Mouse (Mus musculus) kidney, embryonic 14.5 days (tissue): ENCODE data around the gene Atf6b. TPM values are rescaled to one million over a fixed set of nuclear protein-coding genes. Genes with fewer than 3 reads are reported as not detected.
A peak's percentile ranks its signal among the peaks of the same experiment; 100 is the strongest.

Source experiments
- ATAC-seq: fragments of 200-750 bp; cut with Nextera tagmentation; 2 replicates; pipeline ENCODE4 v1.8.0; 2017; ENCODE audit warnings: moderate number of reproducible peaks, mild to moderate bottlenecking, moderate TSS enrichment, moderate library complexity; ENCODE audit not compliant: low FRiP score, low TSS enrichment
- H3K27ac ChIP-seq: fragments of 300-500 bp; sonication (generic); 2 replicates; pipeline ENCODE4 v1.5.1; 2014; ENCODE audit warnings: low read depth, mild to moderate bottlenecking, low read length, moderate library complexity, mixed read lengths
- H3K27me3 ChIP-seq: fragments of 300-500 bp; sonication (generic); 2 replicates; pipeline ENCODE4 v1.6.1; 2014; ENCODE audit warnings: mild to moderate bottlenecking, low read length; ENCODE audit not compliant: control insufficient read depth, insufficient read depth
- H3K36me3 ChIP-seq: fragments of 300-500 bp; sonication (generic); 2 replicates; pipeline ENCODE4 v1.6.1; 2014; ENCODE audit warnings: low read length, mixed read lengths; ENCODE audit not compliant: control insufficient read depth, insufficient read depth
- H3K4me1 ChIP-seq: fragments of 300-500 bp; sonication (generic); 2 replicates; pipeline ENCODE4 v1.6.1; 2014; ENCODE audit warnings: low read length, mixed read lengths; ENCODE audit not compliant: control insufficient read depth, insufficient read depth
- H3K4me2 ChIP-seq: fragments of 300-500 bp; sonication (generic); replicated peaks from 2 replicates; pipeline ENCODE4 v1.6.1; 2014; ENCODE audit warnings: low read depth, mild to moderate bottlenecking, low read length
- H3K4me3 ChIP-seq: fragments of 300-500 bp; sonication (generic); 2 replicates; pipeline ENCODE4 v1.5.1; 2014; ENCODE audit warnings: mild to moderate bottlenecking, low read length
- H3K9ac ChIP-seq: fragments of 300-500 bp; sonication (generic); 2 replicates; pipeline ENCODE4 v1.6.1; 2014; ENCODE audit warnings: low read depth, mild to moderate bottlenecking, low read length, moderate library complexity
- H3K9me3 ChIP-seq: fragments of 300-500 bp; sonication (generic); 2 replicates; pipeline ENCODE4 v1.6.1; 2016; ENCODE audit warnings: low read length; ENCODE audit not compliant: control insufficient read depth
- WGBS: fragments of 180-500 bp; shearing (Covaris S2); extraction: QIAGEN DNeasy Blood & Tissue Kit; methylation state at CpG from one replicate; pipeline ENCODE4 v1.1.7; 2014; 5-methylcytosine and 5-hydroxymethylcytosine counted together
- polyA plus RNA-seq: library from polyadenylated mRNA; unstranded; fragments of >200 nt; fragmentation: Nextera tagmentation; extraction: Ambion mirVana; gene quantifications from 2 replicates; pipeline ENCODE4 v1.2.1, GENCODE M21; 2014

Atf6b gene
- polyA plus RNA-seq, 1 experiment from 2014 or later: 61.7 TPM

DNA sequence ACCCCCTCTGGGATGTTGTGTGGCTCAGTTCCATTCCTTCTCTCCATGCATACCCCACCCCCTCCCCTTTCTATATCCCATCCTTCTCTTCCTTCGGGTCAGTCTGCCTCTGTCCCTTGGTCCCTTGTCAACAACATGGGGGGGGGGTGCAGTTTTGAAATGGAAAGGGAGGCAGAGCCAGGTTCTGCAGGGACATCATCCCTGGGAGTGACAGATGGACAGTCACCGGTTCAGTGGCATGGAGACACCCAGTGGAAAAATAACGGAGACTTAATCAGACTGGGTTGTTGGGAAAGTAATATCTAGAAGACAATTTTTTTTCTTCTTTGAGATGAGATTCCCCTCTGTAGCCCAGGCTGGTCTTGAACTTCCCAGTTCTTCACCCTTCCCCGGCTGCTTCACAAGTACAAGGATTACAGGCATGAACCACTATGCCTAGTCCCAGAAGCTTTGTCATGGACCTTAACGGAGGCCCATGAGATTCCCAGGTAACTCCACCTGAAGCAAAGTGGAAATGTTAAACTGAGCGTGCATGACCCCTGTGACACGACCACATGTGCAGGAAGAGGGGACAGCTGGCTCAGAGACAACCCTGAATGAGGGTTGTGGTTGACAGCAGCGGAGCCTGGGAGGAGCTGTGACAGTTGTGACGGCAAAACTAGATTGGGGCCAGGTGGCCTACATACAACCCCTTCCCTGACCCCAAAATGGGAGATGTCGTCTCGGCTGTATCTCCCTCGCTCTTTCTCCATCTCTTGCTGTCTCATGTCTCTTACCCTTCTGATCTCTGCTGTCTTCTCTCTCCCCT, 16.9 kb upstream of the Atf6b start:
- peaks cover 22% of the 10 kb centered on the region for H3K27me3 ChIP-seq
- H3K9ac ChIP-seq: no peak overlapping the region
- H3K4me3 ChIP-seq: no peak overlapping the region; the same call in 1 of the 2 replicates
- H3K27ac ChIP-seq: no peak overlapping the region
- peaks cover 5% of the 10 kb centered on the region; the same call in 1 of the 2 replicates for H3K36me3 ChIP-seq
- H3K4me2 ChIP-seq: peak overlapping the region; percentile 89; the same call in 1 of the 2 replicates
- ATAC-seq: no peak
- no peaks in the 10 kb centered on the region for H3K9me3 ChIP-seq
- peaks cover 44% of the 10 kb centered on the region for H3K4me1 ChIP-seq
- 12% methylated on average over 12 of the region's 12 CpGs for WGBS

DNA sequence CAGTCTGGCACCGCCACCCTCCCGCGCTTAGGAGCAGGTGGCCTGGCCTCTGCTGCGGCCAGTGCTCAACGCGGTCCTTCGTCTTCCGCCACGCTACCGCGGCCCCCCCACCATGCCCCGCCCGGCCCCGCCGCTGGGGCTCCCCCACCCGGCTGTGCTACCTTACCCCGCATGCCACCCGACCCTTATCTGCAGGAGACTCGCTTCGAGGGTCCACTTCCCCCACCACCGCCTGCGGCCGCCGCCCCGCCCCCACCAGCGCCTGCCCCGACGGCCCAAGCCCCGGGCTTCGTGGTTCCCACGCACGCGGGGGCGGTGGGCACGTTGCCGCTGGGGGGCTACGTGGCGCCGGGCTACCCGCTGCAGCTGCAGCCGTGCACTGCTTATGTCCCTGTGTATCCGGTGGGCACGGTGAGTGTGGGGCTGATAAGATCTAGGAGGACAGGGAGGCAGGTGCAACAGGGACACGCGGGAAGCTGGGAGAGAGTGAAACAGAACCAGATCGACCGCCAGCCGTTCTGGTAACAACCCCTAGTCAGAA, 16.1 kb upstream of the Atf6b start:
- no peaks in the 10 kb centered on the region for H3K36me3 ChIP-seq
- peak overlapping the region; percentile 25 for H3K4me3 ChIP-seq
- 3% methylated on average over 37 of the region's 48 CpGs for WGBS
- H3K4me2 ChIP-seq: peak overlapping the region; percentile 40
- ATAC-seq: no peak
- H3K9ac ChIP-seq: peak overlapping the region; percentile 40; the same call in 1 of the 2 replicates
- H3K27ac ChIP-seq: no peak overlapping the region
- H3K9me3 ChIP-seq: no peaks in the 10 kb centered on the region
- H3K27me3 ChIP-seq: peaks cover 22% of the 10 kb centered on the region
- peaks cover 44% of the 10 kb centered on the region for H3K4me1 ChIP-seq

DNA sequence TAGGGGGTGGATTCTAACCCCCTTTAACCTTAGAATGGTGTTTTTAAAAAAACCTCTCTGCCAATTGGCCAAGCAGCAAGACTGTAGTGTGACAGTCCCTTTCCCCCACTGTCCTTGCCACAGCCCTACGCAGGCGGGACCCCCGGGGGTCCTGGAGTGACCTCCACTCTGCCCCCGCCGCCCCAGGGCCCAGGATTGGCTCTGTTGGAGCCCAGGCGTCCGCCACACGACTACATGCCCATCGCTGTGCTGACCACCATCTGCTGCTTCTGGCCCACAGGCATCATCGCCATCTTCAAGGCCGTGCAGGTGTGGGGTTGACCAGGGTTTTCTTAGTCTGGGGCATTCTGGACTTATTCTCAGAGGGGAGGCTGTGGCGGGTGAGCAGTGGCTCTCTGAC, 15.3 kb upstream of the Atf6b start:
- ATAC-seq: no peak
- peak overlapping the region; percentile 56 for H3K4me2 ChIP-seq
- WGBS: 8% methylated on average over 12 of the region's 12 CpGs
- peaks cover 22% of the 10 kb centered on the region for H3K27me3 ChIP-seq
- no peaks in the 10 kb centered on the region for H3K9me3 ChIP-seq
- no peaks in the 10 kb centered on the region for H3K36me3 ChIP-seq
- peaks cover 37% of the 10 kb centered on the region for H3K4me1 ChIP-seq
- peak overlapping the region; percentile 42; the same call in 1 of the 2 replicates for H3K9ac ChIP-seq
- no peak overlapping the region for H3K27ac ChIP-seq
- H3K4me3 ChIP-seq: peak overlapping the region; percentile 36

DNA sequence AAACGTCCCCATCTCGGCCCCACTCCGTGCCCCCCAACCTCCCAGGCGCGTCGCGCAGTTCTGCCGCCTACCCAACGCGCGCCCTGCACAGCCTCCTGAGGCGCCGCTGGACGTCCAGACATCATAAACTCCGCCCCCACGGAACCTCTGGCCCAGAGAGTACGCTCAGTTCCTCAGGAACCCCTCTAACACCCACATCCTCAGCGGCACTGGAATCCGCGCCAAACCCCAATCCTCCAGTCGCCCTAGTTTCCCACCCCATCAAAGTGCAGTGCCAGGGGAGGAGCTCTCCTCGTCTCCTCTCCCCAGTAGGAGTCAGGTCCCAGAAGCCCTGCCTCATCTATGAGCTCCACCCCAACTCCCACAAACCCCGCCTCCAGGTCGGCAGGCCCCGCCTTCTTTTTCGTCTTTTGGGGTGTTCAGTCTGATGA, 14.7 kb upstream of the Atf6b start:
- Histone ChIP-seq H3K4me3 (peak overlapping the region; percentile 36), H3K9me3 (no peaks in the 10 kb centered on the region), H3K27ac (no peak overlapping the region), H3K27me3 (peaks cover 22% of the 10 kb centered on the region), H3K36me3 (no peaks in the 10 kb centered on the region), H3K4me2 (peak overlapping the region; percentile 56), H3K9ac (peak overlapping the region; percentile 42; the same call in 1 of the 2 replicates), H3K4me1 (peaks cover 37% of the 10 kb centered on the region)
- WGBS: 2% methylated on average over 26 of the region's 26 CpGs
- peak; percentile 54 for ATAC-seq

DNA sequence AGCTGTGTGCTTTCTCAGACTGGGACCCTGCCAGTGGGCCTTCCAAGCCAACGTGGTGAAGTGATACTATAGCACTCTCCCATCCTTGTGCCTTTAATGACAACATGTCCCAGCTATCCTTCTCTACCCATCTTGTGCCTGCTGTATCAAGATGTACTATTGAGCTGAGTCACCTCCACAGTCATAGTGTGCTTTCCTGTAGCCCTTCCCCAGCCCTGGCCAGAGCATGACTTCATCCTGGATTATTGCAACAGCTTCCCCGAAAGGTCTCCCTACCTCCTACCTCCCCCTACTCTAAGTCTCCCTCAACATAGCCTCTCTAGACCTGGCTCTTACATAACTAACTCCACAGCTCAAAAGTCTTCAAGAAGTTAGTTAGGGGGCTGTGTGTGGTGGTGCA, 11.3 kb upstream of the Atf6b start:
- no peak overlapping the region for H3K27ac ChIP-seq
- peaks cover 11% of the 10 kb centered on the region for H3K27me3 ChIP-seq
- no peak overlapping the region for H3K4me2 ChIP-seq
- no peak for ATAC-seq
- no peaks in the 10 kb centered on the region for H3K36me3 ChIP-seq
- no peak overlapping the region for H3K9ac ChIP-seq
- WGBS: 76% methylated on average over 2 of the region's 2 CpGs
- H3K4me1 ChIP-seq: peaks cover 21% of the 10 kb centered on the region
- no peak overlapping the region for H3K4me3 ChIP-seq
- no peaks in the 10 kb centered on the region for H3K9me3 ChIP-seq

DNA sequence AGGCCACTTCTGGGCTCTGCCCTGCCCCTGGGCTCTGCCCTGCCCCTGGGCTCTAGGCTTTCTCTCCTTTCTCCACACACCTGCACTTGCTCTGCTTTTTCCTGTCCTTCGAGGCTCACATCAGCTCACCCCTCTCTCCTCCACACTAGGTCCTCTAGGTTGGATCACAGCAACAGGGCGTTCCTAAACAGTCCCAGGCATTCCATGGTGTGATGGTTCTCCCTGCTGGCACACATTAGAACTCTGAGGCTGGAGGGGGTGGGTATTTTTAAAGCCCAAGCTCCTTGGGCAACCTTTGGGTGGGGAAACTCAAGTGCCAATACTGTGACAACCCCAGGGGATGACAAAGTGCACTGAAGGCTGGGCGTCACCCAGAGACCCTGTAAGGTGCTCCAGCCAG, 9.5 kb upstream of the Atf6b start:
- Histone ChIP-seq H3K4me3 (no peak overlapping the region), H3K9ac (no peak overlapping the region), H3K9me3 (no peaks in the 10 kb centered on the region), H3K27me3 (no peaks in the 10 kb centered on the region), H3K4me1 (peaks cover 15% of the 10 kb centered on the region; the same call in 1 of the 2 replicates), H3K27ac (no peak overlapping the region), H3K4me2 (no peak overlapping the region), H3K36me3 (no peaks in the 10 kb centered on the region)
- no peak for ATAC-seq
- WGBS: 67% methylated on average over 3 of the region's 3 CpGs

DNA sequence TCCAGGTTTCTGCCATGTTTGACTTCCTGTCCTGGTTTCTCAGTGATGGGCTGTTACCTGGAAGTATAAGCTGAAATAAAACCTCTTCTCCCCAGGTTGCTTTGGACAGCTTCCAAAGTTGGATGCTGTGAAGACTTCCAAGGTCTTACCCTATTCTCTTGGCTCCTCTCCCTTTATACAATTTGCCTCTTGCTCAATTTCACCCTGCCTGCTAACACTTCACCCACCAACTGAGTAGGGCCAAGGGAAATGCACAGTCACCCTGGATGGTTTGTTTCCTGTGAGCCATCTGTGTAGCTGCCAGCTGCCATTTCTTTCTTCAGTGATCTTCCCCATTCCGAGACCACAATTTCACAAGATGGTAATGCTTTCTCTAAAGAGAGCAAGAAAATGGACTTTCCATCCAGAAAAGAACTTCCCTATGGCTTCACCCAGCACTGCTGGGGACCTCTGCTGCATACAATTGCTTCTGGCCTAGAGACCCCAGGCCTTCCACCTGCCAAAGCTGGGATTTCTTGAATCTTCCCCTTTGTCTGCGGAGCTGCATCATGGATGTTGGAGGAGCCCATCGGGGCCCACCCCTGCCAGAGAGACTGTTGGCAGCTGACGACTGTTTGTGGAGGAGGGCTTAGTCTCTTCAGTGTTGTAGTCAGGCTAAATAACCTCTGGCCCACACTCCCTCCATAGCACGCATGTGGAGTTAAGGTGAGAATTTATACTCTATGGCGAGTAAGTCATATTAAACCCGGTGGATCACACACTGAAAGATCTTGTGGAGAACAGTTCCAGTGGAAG, 7.3 kb upstream of the Atf6b start:
- Histone ChIP-seq H3K4me3 (no peak overlapping the region), H3K9me3 (no peaks in the 10 kb centered on the region), H3K9ac (no peak overlapping the region), H3K36me3 (no peaks in the 10 kb centered on the region), H3K4me1 (peaks cover 15% of the 10 kb centered on the region; the same call in 1 of the 2 replicates), H3K27ac (no peak overlapping the region), H3K4me2 (no peak overlapping the region), H3K27me3 (no peaks in the 10 kb centered on the region)
- 73% methylated on average over 7 of the region's 7 CpGs for WGBS
- no peak for ATAC-seq

DNA sequence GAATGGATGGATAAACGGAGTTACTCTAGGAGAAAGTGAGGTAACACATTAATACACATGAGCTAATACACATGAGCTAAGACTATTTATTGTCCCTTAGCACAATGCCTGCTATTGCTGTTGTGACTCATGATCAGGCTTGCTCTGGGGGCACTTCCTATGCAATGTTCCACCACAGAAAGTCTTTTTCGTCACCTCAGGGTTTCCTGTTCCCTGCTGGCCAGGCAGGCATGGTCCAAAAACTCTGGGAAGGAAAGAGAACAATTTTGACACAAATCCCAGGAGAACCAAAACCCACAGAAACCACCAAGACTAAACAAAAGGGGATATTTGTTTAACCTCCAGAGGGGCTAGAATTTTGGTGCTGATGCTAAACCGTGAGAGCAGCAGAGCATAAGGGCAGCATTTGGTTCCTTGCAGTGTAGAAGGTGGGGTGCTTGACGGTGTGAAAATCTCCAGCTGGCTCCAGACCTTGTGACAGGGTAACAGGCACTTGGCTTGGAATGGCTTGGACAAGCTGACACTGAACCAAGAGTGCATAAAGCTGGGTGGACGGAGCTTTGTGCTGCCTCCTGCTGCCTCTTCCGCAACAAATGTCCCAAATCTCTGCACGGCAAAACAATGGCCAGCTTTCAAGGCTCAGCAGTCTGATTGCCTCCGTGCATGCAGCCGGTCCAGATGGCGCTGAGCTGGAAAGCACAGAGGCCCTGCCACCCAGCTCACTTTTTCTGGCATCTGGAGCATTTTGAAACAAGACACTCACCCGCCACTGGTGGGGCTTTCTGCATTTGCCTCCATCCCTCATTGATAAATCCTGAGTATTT, 6.0 kb upstream of the Atf6b start:
- 0 out of 2 replicates have a peak, but pooled peaks have one; percentile 33 for ATAC-seq
- Histone ChIP-seq H3K9me3 (no peaks in the 10 kb centered on the region), H3K27ac (peak overlapping the region; percentile 73; the same call in 1 of the 2 replicates), H3K4me2 (peak overlapping the region; percentile 22), H3K36me3 (0 out of 2 replicates have a peak, but pooled peaks cover 4% of the 10 kb centered on the region), H3K4me1 (peaks cover 15% of the 10 kb centered on the region; the same call in 1 of the 2 replicates), H3K27me3 (no peaks in the 10 kb centered on the region), H3K9ac (peak overlapping the region; percentile 28; the same call in 1 of the 2 replicates), H3K4me3 (no peak overlapping the region)
- WGBS: 13% methylated on average over 11 of the region's 11 CpGs
